Mouse (Mus musculus): ENCODE data around the gene Pnpla6. TPM values are rescaled to one million over a fixed set of nuclear protein-coding genes. Genes with fewer than 3 reads are reported as not detected.

The Pnpla6 gene
- total RNA-seq, 1 experiment: 125 TPM

DNA sequence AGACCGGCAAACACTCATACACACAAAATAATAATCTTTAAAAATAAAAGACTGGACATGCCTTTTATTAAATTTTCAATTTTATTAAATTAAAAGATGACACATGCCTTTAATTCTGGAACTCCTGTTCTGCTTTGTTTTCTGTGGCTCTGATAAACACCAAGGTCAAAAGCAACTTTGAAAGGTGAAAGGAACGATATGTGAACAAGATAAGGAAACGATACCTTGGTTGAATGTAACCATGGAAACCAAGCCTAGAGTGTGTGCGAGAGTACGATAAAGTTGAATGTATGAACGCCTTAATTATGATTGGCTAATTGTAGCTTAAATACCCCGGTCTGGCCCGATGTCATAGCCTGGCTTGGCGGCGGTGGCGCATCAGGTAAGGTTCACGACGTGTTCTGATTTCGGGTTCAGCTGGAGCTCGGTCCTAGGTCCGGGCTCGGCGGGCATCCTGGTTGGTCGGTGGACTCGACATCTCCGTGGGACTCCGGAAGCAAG lies 32.9 kb upstream of the Pnpla6 start:
- in situ Hi-C loops (cut with MboI; ENCODE audit: low sequenced_read_pairs in 2 of 2, unreplicated experiment in 2 of 2): no loop called here
- Histone ChIP-seq H3K27ac (ENCODE audit: insufficient read depth, low read depth, low read length, poor library complexity, severe bottlenecking) (no peak overlapping the region), H3K9ac (ENCODE audit: insufficient read depth, low read depth, low read length, poor library complexity, severe bottlenecking) (no peak overlapping the region), H3K36me3 (ENCODE audit: control insufficient read depth, insufficient read depth, low read length, poor library complexity, severe bottlenecking) (no peaks in the 10 kb centered on the region), H3K4me1 (ENCODE audit: control insufficient read depth in 2 of 2, insufficient read depth in 2 of 2, low read length in 2 of 2, poor library complexity in 1 of 2) (peaks cover 2 to 3% of the 10 kb centered on the region in 2 experiments; a peak in 2 of 4 replicates), H3K4me3 (ENCODE audit: insufficient read depth in 1 of 2, low read depth in 1 of 2, low read length in 2 of 2, poor library complexity in 1 of 2, severe bottlenecking in 1 of 2) (peak overlapping the region in 1 of 2 experiments; percentile 23; a peak in 1 of 4 replicates), H3K9me3 (ENCODE audit: control insufficient read depth, insufficient read depth, low read depth, low read length) (no peaks in the 10 kb centered on the region)
- DNase-seq (ENCODE audit: low read depth, low spot score): no peak
- no peak for TF ChIP-seq MAFK (IDR thresholded peaks at IDR 0.05; ENCODE audit: insufficient read depth, low read depth, low read length)
- no peak for TF ChIP-seq HCFC1 (IDR thresholded peaks at IDR 0.05; ENCODE audit: borderline replicate concordance, insufficient read depth, low read length)
- TF ChIP-seq ZNF384 (IDR thresholded peaks at IDR 0.05; ENCODE audit: low read depth, low read length): no peak
- TF ChIP-seq CHD2 (IDR thresholded peaks at IDR 0.05; ENCODE audit: low read depth, low read length): no peak
- no peak for TF ChIP-seq ZC3H11A (IDR thresholded peaks at IDR 0.05; ENCODE audit: borderline replicate concordance, low read depth, low read length)

DNA sequence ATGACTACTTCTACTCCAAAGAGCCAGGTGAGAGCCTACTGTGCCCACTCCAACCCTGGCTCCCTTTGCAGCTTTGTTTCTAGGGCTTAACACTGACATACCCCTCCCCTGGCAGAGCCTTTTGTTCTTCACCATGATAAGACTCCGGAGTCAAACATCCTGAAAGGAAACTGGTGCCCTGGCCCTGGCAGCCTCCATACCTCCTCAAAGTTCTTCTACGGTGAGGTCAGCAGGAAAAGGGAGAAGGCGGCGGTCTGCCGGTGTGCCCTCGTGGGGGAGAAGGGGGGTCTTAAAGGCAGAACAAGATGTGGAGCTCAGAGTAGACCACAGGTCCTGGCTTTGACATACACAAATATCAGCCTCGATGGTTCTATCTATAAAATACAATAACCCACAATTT lies 31.6 kb upstream of the Pnpla6 start:
- Histone ChIP-seq H3K4me1 (ENCODE audit: control insufficient read depth in 2 of 2, insufficient read depth in 2 of 2, low read length in 2 of 2, poor library complexity in 1 of 2) (peaks cover 2 to 3% of the 10 kb centered on the region in 2 experiments; a peak in 2 of 4 replicates), H3K36me3 (ENCODE audit: control insufficient read depth, insufficient read depth, low read length, poor library complexity, severe bottlenecking) (no peaks in the 10 kb centered on the region), H3K9me3 (ENCODE audit: control insufficient read depth, insufficient read depth, low read depth, low read length) (no peaks in the 10 kb centered on the region), H3K27ac (ENCODE audit: insufficient read depth, low read depth, low read length, poor library complexity, severe bottlenecking) (no peak overlapping the region), H3K9ac (ENCODE audit: insufficient read depth, low read depth, low read length, poor library complexity, severe bottlenecking) (no peak overlapping the region), H3K4me3 (ENCODE audit: insufficient read depth in 1 of 2, low read depth in 1 of 2, low read length in 2 of 2, poor library complexity in 1 of 2, severe bottlenecking in 1 of 2) (no peak overlapping the region)
- in situ Hi-C loops (cut with MboI; ENCODE audit: low sequenced_read_pairs in 2 of 2, unreplicated experiment in 2 of 2): no loop called here
- no peak for DNase-seq (ENCODE audit: low read depth, low spot score)
- TF ChIP-seq ZNF384 (IDR thresholded peaks at IDR 0.05; ENCODE audit: low read depth, low read length) (no peak), HCFC1 (IDR thresholded peaks at IDR 0.05; ENCODE audit: borderline replicate concordance, insufficient read depth, low read length) (no peak), ZC3H11A (IDR thresholded peaks at IDR 0.05; ENCODE audit: borderline replicate concordance, low read depth, low read length) (no peak), MAFK (IDR thresholded peaks at IDR 0.05; ENCODE audit: insufficient read depth, low read depth, low read length) (no peak), CHD2 (IDR thresholded peaks at IDR 0.05; ENCODE audit: low read depth, low read length) (no peak)

GRCm38 (mm10) chr8:3485192-3485591 lies 30.0 kb upstream of the Pnpla6 start:
- in situ Hi-C loops (cut with MboI; ENCODE audit: low sequenced_read_pairs in 2 of 2, unreplicated experiment in 2 of 2): no loop called here
- no peak for TF ChIP-seq ZC3H11A (IDR thresholded peaks at IDR 0.05; ENCODE audit: borderline replicate concordance, low read depth, low read length)
- no peak for TF ChIP-seq MAFK (IDR thresholded peaks at IDR 0.05; ENCODE audit: insufficient read depth, low read depth, low read length)
- TF ChIP-seq HCFC1 (IDR thresholded peaks at IDR 0.05; ENCODE audit: borderline replicate concordance, insufficient read depth, low read length): no peak
- no peak for TF ChIP-seq ZNF384 (IDR thresholded peaks at IDR 0.05; ENCODE audit: low read depth, low read length)
- TF ChIP-seq CHD2 (IDR thresholded peaks at IDR 0.05; ENCODE audit: low read depth, low read length): no peak

GRCm38 (mm10) chr8:3492901-3493844 lies 22.0 kb upstream of the Pnpla6 start, which contains the start of gene Zfp358:
Gene Zfp358 (plus strand): TSS chr8:3493138.
- H3K9me3 ChIP-seq (ENCODE audit: control insufficient read depth, insufficient read depth, low read depth, low read length): no peaks in the 10 kb centered on the region
- no peak within 1 kb of the TSS for H3K27ac ChIP-seq (ENCODE audit: insufficient read depth, low read depth, low read length, poor library complexity, severe bottlenecking)
- H3K4me1 ChIP-seq (ENCODE audit: control insufficient read depth in 2 of 2, insufficient read depth in 2 of 2, low read length in 2 of 2, poor library complexity in 1 of 2): peaks cover 6 to 7% of the 10 kb centered on the region in 2 experiments; a peak in 3 of 4 replicates
- in situ Hi-C loops (cut with MboI; ENCODE audit: low sequenced_read_pairs in 2 of 2, unreplicated experiment in 2 of 2): no loop called here
- peak within 1 kb of the TSS; percentile 71 for H3K9ac ChIP-seq (ENCODE audit: insufficient read depth, low read depth, low read length, poor library complexity, severe bottlenecking)
- peak within 1 kb of the TSS; percentile 80 to 98 for H3K4me3 ChIP-seq (ENCODE audit: insufficient read depth in 1 of 2, low read depth in 1 of 2, low read length in 2 of 2, poor library complexity in 1 of 2, severe bottlenecking in 1 of 2)
- TF ChIP-seq MAFK (IDR thresholded peaks at IDR 0.05; ENCODE audit: insufficient read depth, low read depth, low read length) (no peak), CHD2 (IDR thresholded peaks at IDR 0.05; ENCODE audit: low read depth, low read length) (no peak), HCFC1 (IDR thresholded peaks at IDR 0.05; ENCODE audit: borderline replicate concordance, insufficient read depth, low read length) (peak; percentile 87)
- no peaks in the 10 kb centered on the region for H3K36me3 ChIP-seq (ENCODE audit: control insufficient read depth, insufficient read depth, low read length, poor library complexity, severe bottlenecking)
- no peak for DNase-seq (ENCODE audit: low read depth, low spot score)

More at GRCm38 (mm10) chr8:3485192-3485591, 30.0 kb upstream of the Pnpla6 start:
- peak overlapping the region; percentile 37 to 48; a peak in 3 of 4 replicates for H3K4me3 ChIP-seq (ENCODE audit: insufficient read depth in 1 of 2, low read depth in 1 of 2, low read length in 2 of 2, poor library complexity in 1 of 2, severe bottlenecking in 1 of 2)
- DNase-seq (ENCODE audit: low read depth, low spot score): no peak
- no peak overlapping the region for H3K9ac ChIP-seq (ENCODE audit: insufficient read depth, low read depth, low read length, poor library complexity, severe bottlenecking)
- peaks cover 2 to 3% of the 10 kb centered on the region in 2 experiments; a peak in 2 of 4 replicates for H3K4me1 ChIP-seq (ENCODE audit: control insufficient read depth in 2 of 2, insufficient read depth in 2 of 2, low read length in 2 of 2, poor library complexity in 1 of 2)
- no peaks in the 10 kb centered on the region for H3K36me3 ChIP-seq (ENCODE audit: control insufficient read depth, insufficient read depth, low read length, poor library complexity, severe bottlenecking)
- H3K27ac ChIP-seq (ENCODE audit: insufficient read depth, low read depth, low read length, poor library complexity, severe bottlenecking): no peak overlapping the region
- no peaks in the 10 kb centered on the region for H3K9me3 ChIP-seq (ENCODE audit: control insufficient read depth, insufficient read depth, low read depth, low read length)

All from ES-E14 (cell line).